In genomic region chr11:77416212-77417000, GRCm38 (mm10) we compare ENCODE assay signal across 9 mouse cellular contexts. TPM values are rescaled to one million over a fixed set of nuclear protein-coding genes. Genes with fewer than 3 reads are reported as not detected.
A peak's percentile ranks its signal among the peaks of the same experiment; 100 is the strongest.
DNase-seq lines count a peak whose midpoint lies in the region.
"Had no signal": no experiment of that assay in that cellular context is flagged by ENCODE, and none has a peak within 500 bp of the region (broad histone marks: within the 10 kb centered on the region; RNA-seq: fewer than 3 reads in every experiment).

No protein-coding gene starts in this region.

- peak; percentile 22 for DNase-seq in kidney, postnatal 14 days
- DNase-seq in kidney, adult 8-10 months, result no peak
- DNase-seq in embryo, embryonic 11 days, result peak; percentile 13
- DNase-seq in heart, adult 8-10 months (ENCODE audit: low spot score), result peak; percentile 73
- peak; percentile 55 for DNase-seq in lung, postnatal 36 days
- DNase-seq in layer of hippocampus, postnatal 14 days (ENCODE audit: low spot score in 2 of 2), result no peak
- DNase-seq in yolk sac, embryonic 10.5 days (ENCODE audit: low spot score), result no peak
- no peak for DNase-seq in right cerebral cortex, postnatal 14 days
- DNase-seq: lung, embryonic 14.5 days had no signal

RNA-seq across cellular contexts. Expression of gene Coro6, which starts 45.8 kb away (rescaled TPM):
- 100 to 1,000 TPM; 221 to 251 (median 232) TPM for total RNA-seq in heart, adult 8-10 months (2022)
- total RNA-seq in layer of hippocampus, postnatal 14 days (2021), result 10 to 100 TPM; 11.4 to 17.0 TPM

Comparison
In these comparisons a context has a peak if more than half of its experiments do, and no peak if none do; other contexts are left out.
1. DNase-seq: peak in kidney, postnatal 14 days (single experiment), embryo, embryonic 11 days (single experiment), heart, adult 8-10 months (single experiment) and lung, postnatal 36 days (single experiment); none in kidney, adult 8-10 months (0 of 2), layer of hippocampus, postnatal 14 days (0 of 2), yolk sac, embryonic 10.5 days (single experiment) and right cerebral cortex, postnatal 14 days (single experiment).
2. RNA of gene Coro6, which starts 45.8 kb away (total RNA-seq): 221 to 251 TPM in heart, adult 8-10 months; 11.4 to 17.0 TPM in layer of hippocampus, postnatal 14 days; every median in the first group is over 10 times any median in the second.